Mouse (Mus musculus) small intestine, adult 2 months (tissue): ENCODE results near the gene Sphkap.

Experiments used
- CTCF ChIP-seq: fragments of 200-500 bp; IDR thresholded peaks from 2 replicates; pipeline ENCODE4 v1.5.1; 2012; ENCODE audit warnings: low read depth, mild to moderate bottlenecking, control low read depth, inconsistent platforms, low read length, moderate library complexity, mixed read lengths; ENCODE audit not compliant: insufficient replicate concordance, insufficient read length; ENCODE audit errors: extremely low read depth
- POLR2A ChIP-seq: fragments of 200-500 bp; IDR thresholded peaks from 2 replicates; pipeline ENCODE4 v1.6.1; 2012; ENCODE audit warnings: low read depth, mild to moderate bottlenecking, control low read depth, inconsistent platforms, low read length, moderate library complexity

- TF ChIP-seq CTCF (no peak), POLR2A (no peak)
These were observed 984 bp downstream of the Sphkap start for GRCm38 (mm10) chr1:83406882-83407549.
